Mouse (Mus musculus) spleen, embryonic (tissue): ENCODE data around the gene Mybphl.

ENCODE experiments used
- CTCF ChIA-PET: fragments of 350-600 bp; sonication (Branson Sonifier 250); formaldehyde crosslinking; loops from one replicate; lab custom pipeline; 2022; lab: Charles Lee

Gene Mybphl

DNA sequence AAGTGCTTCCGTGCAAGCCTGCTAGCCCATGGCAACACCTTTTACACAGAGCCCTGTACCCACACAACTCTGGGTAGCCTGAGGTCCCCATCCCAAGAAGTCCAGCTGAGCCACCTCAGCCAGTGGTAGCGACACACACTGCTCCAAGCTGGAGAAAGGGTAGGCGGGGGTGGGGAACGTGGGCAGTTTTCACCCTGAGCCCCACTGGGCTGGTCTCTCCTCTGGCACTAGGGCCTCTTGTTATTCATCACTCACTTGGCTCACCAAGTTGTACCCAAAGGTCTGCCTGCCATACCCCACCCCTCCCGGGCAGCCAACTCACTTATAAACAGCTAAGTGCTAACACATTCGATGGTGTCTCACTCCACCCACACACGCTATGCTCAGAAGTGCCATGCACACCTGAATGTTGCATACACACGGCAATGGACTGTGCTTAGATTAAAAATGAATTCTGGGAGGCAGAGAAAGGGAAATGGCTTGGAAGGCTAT, 43.9 kb downstream of the Mybphl start:
- CTCF ChIA-PET, result interaction anchor here (0.7 kb wide), 1 partner anchor 37 kb away, joined by 5 read pairs; no protein-coding TSS in a partner anchor

DNA sequence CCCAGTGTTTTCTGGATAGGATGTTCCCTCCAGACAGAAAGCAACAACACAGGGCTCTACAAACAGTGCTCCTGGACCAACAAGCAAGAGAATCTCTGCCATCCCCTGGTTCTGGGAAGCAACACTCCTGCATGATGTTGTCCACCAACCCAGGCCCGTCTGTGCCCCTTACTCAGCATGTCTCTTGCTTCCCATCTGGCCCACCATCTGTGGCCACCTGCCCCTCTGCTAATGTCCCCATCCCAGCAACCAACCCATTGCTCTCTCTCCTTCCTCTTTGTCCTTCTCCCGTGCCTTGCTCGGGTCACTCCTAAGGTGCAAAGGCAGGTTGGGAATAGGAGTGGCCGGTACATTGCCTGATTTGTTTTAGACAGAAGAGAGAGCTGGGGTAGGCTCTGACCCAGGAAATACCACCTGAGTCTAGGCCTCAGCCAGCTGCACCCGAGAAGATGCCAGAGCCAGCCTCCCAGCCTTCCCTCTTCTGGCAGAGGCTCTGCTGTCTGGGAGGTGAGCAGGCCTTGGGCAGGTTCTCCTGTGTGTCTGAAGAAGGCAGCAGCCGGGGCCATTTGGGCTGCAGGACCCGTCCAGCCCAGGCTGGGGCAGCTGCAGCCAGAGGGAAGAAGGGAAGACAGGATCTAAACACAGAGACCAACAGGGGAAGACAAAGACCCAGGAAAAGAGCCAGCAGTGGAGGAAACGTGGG, 45.1 kb downstream of the Mybphl start:
- CTCF ChIA-PET, result no interaction called here

DNA sequence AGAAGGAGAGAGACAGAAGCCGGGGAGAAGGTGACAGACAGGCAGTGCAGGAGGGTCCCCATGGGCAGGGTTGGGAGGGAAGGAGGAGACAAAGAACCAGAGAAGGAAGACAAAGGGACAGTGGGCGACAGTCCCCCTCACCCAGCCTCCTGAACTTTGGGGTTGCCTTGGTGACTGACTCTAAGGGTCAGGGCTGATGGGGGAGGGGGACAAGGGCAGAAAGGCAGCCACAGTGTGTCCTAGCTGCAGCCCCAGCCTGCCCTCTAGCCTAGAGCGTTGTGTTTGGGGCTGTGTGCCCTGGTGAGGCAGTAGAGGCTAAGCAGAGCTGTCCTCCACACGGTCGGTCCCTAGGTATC, 45.6 kb downstream of the Mybphl start:
- CTCF ChIA-PET, result no interaction called here

DNA sequence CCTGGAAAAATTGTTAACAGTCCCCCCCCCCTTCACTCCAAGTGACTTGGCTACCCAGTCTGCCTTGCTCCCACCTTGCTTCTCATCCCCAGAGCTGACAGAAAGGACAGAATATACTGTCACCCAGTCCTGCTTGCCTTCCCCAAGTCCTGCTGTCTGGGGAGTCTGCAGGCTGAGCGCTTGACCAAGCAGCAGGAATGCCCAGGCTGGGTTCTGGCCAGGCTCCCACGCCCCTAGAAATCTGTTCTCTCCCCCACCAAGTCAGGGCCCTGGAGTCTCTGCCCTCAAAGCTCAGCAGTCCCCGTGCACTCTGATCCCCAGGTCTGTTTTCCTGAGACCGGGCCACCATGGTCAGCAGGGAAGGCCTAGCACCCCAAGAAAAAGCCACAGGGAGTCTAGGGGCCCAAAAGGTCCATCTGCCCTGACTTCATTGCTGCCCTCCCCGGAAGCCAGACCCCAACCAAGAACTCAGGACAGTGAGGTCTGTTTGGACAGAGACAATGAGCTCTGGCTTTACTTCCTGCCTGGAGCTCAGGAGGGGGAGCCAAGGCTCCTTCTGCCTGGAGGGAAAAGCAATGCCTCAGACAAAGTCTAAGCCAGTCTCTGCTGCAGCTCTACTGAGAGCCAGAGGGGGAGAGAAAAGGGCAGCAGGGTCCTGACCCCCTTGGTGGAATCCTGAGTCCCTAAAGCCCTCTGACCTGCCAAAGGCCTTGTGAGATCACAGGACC, 46.5 kb downstream of the Mybphl start:
- CTCF ChIA-PET, result no interaction called here

DNA sequence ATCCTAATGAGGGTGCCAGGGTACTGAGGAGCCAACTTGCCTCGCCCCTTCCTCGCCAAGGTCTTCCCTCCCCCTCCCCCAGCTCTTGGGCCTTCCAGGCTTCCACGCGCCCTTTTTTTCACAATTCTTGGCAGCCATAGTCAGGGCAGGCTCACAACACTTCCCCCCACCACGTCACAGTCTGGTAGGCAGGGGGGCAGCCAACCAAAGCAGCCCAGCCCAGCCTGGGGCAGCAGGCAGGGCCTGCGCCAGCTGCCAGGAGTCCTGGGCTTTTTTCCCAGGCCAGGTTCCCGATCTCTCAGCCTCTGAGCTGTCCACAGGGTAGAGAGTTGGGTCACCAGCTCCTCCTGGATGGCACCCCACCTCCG, 47.0 kb downstream of the Mybphl start:
- CTCF ChIA-PET, result no interaction called here

DNA sequence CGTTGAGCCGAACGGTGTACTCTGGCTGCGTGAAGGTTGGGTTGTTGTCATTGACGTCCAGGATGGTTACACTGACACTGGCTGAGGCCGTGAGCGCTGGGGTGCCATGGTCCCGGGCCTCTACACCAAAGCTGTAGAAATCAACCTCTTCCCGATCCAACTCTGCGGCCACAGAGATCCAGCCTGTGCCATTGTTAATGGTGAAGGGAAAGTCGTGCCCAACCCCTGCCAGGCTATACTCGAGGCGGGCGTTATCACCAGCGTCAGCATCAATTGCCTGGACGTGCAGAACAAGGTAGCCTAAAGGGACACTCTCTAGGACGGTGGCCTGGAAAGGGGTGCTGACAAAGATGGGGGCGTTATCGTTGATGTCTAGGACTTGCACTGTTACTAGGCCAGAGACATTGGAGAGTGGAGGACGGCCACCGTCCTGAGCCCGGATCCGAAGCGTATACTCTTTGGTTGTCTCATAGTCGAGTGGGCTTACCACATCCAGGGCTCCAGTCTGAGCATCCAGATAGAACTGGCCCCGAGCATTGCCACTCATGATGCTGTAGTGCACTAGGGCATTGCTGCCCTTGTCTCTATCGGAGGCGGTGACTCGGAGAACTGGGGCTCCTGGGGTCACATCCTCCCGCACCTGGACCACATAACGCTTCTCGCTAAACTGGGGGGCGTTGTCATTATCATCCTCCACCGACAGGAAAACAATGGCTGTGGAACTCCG, 49.1 kb downstream of the Mybphl start:
- CTCF ChIA-PET, result no interaction called here

DNA sequence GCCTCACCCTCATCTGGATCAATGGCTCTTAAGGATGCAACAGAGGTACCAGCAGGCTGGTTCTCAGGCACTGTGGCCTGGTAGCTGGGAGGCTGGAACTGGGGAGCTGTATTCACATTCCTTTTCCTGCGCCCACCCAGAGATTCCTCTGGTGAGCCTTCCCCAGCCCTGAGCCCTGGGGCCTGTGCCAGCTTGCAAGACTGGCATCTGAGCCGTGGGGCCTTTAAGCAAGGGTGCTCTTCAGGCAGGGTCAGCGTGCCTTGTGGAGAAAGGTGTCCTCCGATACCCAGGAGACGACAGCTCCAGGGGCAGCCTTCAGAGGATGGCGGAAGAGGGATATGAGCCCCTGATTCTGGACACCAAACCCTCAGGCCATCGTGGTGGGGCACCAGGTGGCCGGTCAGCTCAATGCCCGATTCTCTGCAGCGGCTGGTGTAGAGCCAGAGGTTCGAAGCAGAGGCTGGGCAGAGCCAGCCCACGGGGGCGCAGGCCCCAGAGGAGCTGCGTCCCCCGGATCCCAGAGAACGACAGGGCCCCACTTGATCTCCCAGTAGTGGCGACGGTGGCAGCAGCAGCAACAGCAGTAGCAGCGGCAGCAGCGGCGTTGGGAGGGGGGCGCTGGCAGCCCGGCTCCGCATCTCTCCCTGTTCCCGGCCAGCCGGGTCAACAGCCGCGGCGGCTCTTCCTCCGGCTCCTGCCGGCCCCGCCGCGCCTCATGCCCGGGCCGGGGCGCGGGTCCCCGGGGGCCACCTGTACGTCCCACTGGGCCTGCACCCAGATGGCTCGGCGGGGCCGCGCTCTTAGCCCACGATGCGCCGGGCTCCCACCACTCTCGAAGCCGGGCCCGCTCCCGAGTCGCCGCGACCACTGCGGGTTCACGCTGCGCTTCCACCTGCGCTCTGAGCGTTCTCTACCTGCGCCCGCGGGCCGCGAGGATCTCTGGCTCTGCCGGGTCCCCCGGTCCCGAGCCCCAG, 50.4 kb downstream of the Mybphl start, which contains the start of gene Celsr2:
Gene Celsr2 (minus strand): TSS at position 696 of the 974 bp plus-strand sequence.
- CTCF ChIA-PET, result interaction anchor here (0.6 to 1.0 kb wide), 3 partner anchors 13 to 594 kb away, joined by 3 to 4 read pairs (median 3); no protein-coding TSS in a partner anchor

DNA sequence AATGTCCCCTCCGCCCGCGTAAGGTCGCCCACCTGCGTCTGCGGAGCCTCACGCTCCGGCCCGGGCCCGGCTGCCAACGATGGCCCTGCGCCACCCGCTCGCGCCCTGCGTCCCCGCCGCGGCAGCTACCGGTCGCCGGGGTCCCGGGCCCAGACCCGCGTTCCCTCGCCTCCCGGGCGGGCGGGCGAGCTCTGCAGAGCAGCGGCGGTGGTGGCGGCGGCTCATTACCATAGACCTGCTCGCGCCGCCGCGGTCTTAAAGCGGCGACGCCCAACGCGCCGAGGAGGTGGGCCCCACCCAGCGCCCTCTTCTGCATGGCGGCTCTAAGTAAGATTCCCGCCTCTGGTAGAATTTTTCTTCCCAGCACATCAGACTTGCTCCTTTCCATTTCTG, 51.1 kb downstream of the Mybphl start:
- CTCF ChIA-PET, result interaction anchor here (0.9 kb wide), 1 partner anchor 595 kb away, joined by 3 read pairs; no protein-coding TSS in a partner anchor

DNA sequence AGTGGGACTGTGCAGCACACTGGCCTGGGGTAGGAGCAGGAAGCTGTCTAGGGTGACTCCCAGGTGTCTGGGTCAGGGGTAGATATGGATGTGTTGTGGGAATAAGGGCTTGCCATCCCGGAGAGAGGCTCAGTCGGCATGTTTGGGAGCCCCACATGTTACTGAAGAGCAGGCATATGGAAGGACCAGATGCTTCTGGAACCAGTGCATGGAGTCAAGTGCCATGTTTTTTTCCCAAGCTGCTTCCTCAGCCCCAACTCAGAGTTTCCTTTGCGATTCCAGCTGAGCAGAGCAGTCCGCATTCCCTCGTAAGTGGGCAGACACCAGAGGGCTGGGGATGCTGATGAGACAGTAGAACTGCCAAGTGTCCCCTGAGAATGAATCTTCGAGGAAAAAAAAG, 58.3 kb downstream of the Mybphl start:
- CTCF ChIA-PET, result interaction anchor here (0.5 kb wide), 1 partner anchor 66 kb away, joined by 5 read pairs; no protein-coding TSS in a partner anchor

DNA sequence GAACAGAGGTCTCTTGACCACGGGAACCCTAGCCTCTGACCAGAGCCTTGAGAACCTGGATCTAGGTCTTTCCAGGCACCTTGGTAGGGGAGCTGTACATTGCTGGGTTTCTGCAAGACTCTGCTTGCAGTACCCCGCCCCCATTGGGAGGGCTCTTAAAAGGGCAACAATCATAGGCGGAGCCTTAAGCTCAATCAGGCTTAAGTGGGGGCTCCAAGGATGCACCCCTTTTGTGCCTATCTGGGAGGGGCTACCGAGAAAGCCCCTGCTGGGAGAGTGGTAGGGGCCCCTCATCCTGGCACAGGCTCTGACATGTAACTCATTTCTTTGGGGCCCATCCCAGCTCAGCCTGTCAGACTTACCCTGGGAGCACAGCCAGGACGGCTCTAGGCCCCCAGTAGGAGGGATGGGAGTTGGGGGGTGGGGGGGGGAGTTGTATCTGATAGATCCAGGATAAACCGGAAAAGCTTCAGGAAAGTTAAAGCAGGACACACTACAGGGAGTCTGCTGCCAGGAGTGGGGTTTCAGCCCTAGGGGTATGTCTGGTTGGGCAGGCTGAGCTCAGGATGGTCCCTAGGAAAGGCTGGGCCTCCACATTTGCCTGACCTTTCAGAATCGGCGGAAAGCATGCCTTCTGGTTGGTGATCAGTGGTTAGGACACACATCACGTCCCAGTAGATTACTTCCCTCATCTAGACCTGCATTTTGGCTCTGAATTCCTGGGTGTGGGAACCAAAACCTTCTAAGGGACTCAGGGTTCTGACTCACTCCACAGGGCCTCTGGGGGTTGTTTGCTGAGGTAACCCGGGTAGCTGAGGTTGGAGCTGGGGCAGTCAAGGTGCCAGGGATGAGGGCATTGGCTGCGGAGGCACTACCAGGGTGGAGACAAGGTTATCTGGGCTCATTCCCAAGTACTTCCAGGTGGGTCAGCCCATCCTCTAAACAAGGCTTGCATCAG, 59.4 kb downstream of the Mybphl start:
- CTCF ChIA-PET, result no interaction called here

DNA sequence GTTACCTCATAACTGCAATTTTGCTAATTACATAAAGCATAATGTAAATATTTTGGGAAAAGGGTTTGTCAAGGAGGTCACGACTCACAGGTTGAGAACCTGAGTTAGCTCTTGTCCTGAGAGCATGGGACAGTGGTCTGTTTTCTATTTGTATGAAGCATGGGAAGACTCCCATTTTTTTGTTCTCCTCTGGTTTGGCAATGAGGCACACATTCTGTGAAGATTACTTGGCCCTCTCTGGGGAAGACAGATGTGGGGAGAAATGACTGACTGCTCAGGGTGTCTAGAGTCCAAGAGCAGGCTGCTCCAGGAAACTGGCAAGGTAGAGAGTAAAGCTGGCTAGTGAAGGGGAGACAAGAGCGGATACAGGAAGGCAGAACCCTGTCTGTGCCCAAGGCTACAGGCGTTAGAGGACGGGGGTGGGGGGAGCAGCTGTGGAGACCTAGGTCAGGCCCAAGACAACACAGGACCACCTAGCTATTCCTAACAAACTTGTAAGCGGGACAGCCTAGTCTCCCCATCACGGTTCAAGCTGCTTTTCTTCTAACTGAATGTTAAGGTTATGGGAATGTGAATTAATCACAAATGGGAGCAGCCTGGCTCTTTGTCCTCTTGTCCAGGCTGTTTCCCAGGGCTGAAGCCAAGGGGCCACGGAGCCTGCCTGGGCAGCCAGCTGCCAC, 60.4 kb downstream of the Mybphl start:
- CTCF ChIA-PET, result no interaction called here

DNA sequence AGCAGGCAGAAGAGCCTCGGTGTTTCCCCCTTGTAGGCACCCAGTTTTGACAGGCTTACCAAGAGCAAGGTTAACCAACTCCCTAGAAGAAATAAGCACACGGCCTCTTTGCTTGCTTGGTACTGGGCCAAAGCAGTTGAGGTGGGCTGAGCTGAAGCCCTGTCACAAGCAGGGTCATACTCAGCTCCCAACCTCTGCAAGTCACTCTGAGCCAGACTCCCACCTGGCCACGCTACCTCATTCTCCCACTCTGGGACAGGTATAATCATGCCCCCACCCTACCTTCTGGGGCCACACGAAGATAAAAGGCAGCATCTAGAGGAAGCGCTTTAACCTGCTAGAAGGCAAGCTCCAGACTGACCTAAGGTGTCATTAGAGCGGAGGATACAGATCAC, 60.9 kb downstream of the Mybphl start:
- CTCF ChIA-PET, result no interaction called here
